Mouse (Mus musculus) cerebellum, adult 2 months (tissue): ENCODE results near the gene Cul4a. TPM values are rescaled to one million over a fixed set of nuclear protein-coding genes. Genes with fewer than 3 reads are reported as not detected.

Experiments
- DNase-seq, 2 experiments: peaks; one replicate each; pipeline ENCODE4 v3.0.0; 2021
- H3K27ac ChIP-seq: fragments of 200-500 bp; 2 replicates; pipeline ENCODE4 v1.5.1; 2012; ENCODE audit warnings: low read length, control low read depth, inconsistent platforms; ENCODE audit not compliant: insufficient read depth
- H3K27me3 ChIP-seq: fragments of 200-500 bp; 2 replicates; pipeline ENCODE4 v1.6.1; 2012; ENCODE audit warnings: inconsistent platforms, mild to moderate bottlenecking, low read length, moderate library complexity; ENCODE audit not compliant: control insufficient read depth, insufficient read depth
- H3K4me1 ChIP-seq: fragments of 200-500 bp; 2 replicates; pipeline ENCODE4 v1.6.1; 2011; ENCODE audit warnings: low read length; ENCODE audit not compliant: control insufficient read depth, insufficient read depth
- H3K4me3 ChIP-seq: fragments of 200-500 bp; replicated peaks from 2 replicates; pipeline ENCODE3; 2011; ENCODE audit warnings: mild to moderate bottlenecking, low read depth, low read length, control low read depth; ENCODE audit not compliant: insufficient read depth
- CTCF ChIP-seq: fragments of 200-500 bp; IDR thresholded peaks from 2 replicates; pipeline ENCODE4 v1.5.1; 2011; ENCODE audit warnings: low read depth, mild to moderate bottlenecking, control low read depth, low read length, moderate library complexity, borderline replicate concordance; ENCODE audit not compliant: insufficient read depth
- POLR2A ChIP-seq: fragments of 200-500 bp; IDR thresholded peaks from 2 replicates; pipeline ENCODE4 v1.6.1; 2011; ENCODE audit warnings: low read length, control low read depth, borderline replicate concordance; ENCODE audit not compliant: insufficient read depth
- WGBS: fragments of 180-500 bp; shearing (Covaris S2); methylation state at CpG from one replicate; pipeline ENCODE4 v1.1.7; 2018; 5-methylcytosine and 5-hydroxymethylcytosine counted together
- polyA plus RNA-seq: library from polyadenylated mRNA; depleted of rRNA; stranded (reverse); fragments of >200 nt; gene quantifications from 2 replicates; pipeline ENCODE4 v1.2.3, GENCODE M21; 2012

The Cul4a gene
- polyA plus RNA-seq, 1 experiment, result 54.5 TPM

- H3K4me3 ChIP-seq, result no peak overlapping the region
Observed at GRCm38 (mm10) chr8:13160691-13161090, 55.3 kb downstream of the Cul4a start.

DNA sequence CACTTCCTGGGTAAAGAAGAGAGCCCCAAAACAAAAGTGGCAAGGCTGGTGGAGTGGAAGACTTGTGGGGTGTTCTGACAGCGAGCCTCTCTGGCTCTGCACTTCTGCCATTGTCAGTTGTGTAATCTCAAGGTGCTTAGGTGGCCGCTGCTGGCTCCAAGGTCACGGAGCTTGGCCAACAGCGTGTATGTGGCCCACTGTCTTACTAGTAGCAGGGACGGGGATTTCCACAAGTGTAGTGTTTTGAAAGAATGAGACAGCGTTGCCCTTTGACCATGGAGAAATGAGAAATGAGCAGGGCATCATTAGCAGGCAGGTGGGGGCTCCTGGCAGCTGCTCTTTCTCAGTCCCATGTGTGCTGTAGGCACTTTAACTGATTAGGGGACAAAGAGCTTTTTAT lies 56.7 kb downstream of the Cul4a start:
- H3K4me1 ChIP-seq, result no peaks in the 10 kb centered on the region; the same call in 1 of the 2 replicates
- no peak for DNase-seq
- H3K27ac ChIP-seq, result no peak overlapping the region
- H3K4me3 ChIP-seq, result no peak overlapping the region
- H3K27me3 ChIP-seq, result no peaks in the 10 kb centered on the region
- TF ChIP-seq CTCF, result no peak
- no peak for TF ChIP-seq POLR2A
- 82% methylated on average over 6 of the region's 6 CpGs for WGBS

More at GRCm38 (mm10) chr8:13160691-13161090, 55.3 kb downstream of the Cul4a start:
- Histone ChIP-seq H3K4me1 (no peaks in the 10 kb centered on the region; the same call in 1 of the 2 replicates), H3K27me3 (no peaks in the 10 kb centered on the region), H3K27ac (no peak overlapping the region)
- no peak for DNase-seq
- TF ChIP-seq CTCF (no peak), POLR2A (no peak)
- WGBS, result 82% methylated on average over 3 of the region's 3 CpGs

DNA sequence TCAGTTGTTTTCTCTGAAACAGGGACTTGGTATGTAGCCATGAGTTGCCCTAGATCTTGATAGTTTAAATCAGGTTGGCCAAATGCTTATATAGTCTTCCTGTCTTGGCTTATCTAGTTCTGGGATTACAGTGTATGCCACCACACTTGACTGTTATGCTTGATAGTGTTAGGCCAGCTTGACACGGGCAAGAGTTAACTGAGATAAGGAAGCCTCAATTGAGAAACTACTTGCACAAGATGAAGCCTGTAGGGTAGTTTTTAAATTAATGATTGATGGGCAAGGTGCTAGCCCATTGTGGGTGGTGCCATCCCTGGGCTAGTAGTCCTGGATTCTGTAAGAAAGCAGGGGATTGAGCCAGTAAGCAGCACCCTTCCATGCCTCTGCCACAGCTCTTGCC lies 58.1 kb downstream of the Cul4a start:
- no peaks in the 10 kb centered on the region for H3K27me3 ChIP-seq
- TF ChIP-seq POLR2A (no peak), CTCF (no peak)
- no peak overlapping the region for H3K27ac ChIP-seq
- WGBS, result 80% methylated on average over 1 of the region's 1 CpGs
- H3K4me3 ChIP-seq, result no peak overlapping the region
- DNase-seq, result no peak
- no peaks in the 10 kb centered on the region; the same call in 1 of the 2 replicates for H3K4me1 ChIP-seq

GRCm38 (mm10) chr8:13164361-13164760 lies 58.9 kb downstream of the Cul4a start:
- no peak for TF ChIP-seq POLR2A
- no peak for TF ChIP-seq CTCF
- Histone ChIP-seq H3K4me3 (no peak overlapping the region), H3K4me1 (no peaks in the 10 kb centered on the region; the same call in 1 of the 2 replicates), H3K27me3 (no peaks in the 10 kb centered on the region), H3K27ac (no peak overlapping the region)
- 76% methylated on average over 5 of the region's 5 CpGs for WGBS
- DNase-seq, result no peak

DNA sequence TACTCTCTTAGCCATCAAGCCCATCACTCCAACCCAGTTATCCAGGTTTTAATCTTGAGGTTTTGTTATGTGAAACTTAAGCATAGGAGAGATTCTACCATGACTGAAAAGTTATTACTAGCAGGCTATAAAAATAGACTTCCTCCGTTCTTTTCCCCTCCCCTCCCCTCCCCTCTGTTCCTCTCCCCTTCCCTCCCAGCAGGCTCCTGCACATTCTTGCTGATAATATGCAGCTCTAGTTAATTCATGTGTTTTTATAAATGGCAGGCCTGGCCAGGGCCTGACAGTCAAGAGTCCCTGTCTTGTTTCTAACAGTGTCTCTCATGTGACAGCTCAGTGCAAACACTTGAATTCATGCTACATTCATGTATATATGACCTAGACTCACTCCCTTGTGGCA lies 65.1 kb downstream of the Cul4a start:
- H3K4me3 ChIP-seq, result no peak overlapping the region
- DNase-seq, result no peak
- TF ChIP-seq CTCF, result no peak
- no peak for TF ChIP-seq POLR2A
- H3K27me3 ChIP-seq, result no peaks in the 10 kb centered on the region
- H3K4me1 ChIP-seq, result no peaks in the 10 kb centered on the region
- no peak overlapping the region for H3K27ac ChIP-seq
- 76% methylated on average over 1 of the region's 1 CpGs for WGBS

- WGBS, result 84% methylated on average over 4 of the region's 4 CpGs
- TF ChIP-seq CTCF (no peak), POLR2A (no peak)
- no peaks in the 10 kb centered on the region for H3K4me1 ChIP-seq
- no peak overlapping the region for H3K27ac ChIP-seq
- no peak for DNase-seq
- H3K4me3 ChIP-seq, result no peak overlapping the region
- H3K27me3 ChIP-seq, result no peaks in the 10 kb centered on the region
Observed at GRCm38 (mm10) chr8:13174305-13174704, 68.9 kb downstream of the Cul4a start.

GRCm38 (mm10) chr8:13174811-13175210 lies 69.4 kb downstream of the Cul4a start:
- TF ChIP-seq POLR2A, result no peak
- no peak for TF ChIP-seq CTCF
- 86% methylated on average over 4 of the region's 4 CpGs for WGBS
- no peak overlapping the region for H3K27ac ChIP-seq
- no peak overlapping the region for H3K4me3 ChIP-seq
- H3K27me3 ChIP-seq, result no peaks in the 10 kb centered on the region
- no peaks in the 10 kb centered on the region for H3K4me1 ChIP-seq
- no peak for DNase-seq

DNA sequence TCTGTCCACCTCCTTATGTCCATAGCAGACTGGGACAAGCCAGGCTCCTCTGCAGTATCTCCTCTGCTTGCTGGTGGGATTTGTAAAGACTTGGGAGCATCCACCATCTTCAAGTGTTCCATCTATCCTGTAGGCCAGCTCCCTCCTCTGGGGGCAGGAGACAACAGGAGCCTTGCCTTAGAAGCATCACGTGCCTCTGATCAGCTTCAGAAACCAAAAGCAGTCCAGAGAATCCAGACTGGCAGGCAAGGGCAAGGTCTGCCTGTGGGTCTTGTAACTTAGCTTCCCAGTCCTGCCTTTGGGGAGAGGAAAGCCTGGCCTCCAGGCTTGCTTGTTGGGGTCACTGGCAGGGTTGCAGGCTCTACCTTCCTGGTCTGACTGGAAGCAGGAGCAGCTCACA lies 70.2 kb downstream of the Cul4a start:
- no peaks in the 10 kb centered on the region for H3K4me1 ChIP-seq
- DNase-seq, result no peak
- TF ChIP-seq CTCF, result no peak
- no peak for TF ChIP-seq POLR2A
- 76% methylated on average over 1 of the region's 1 CpGs for WGBS
- H3K4me3 ChIP-seq, result no peak overlapping the region
- H3K27ac ChIP-seq, result no peak overlapping the region
- no peaks in the 10 kb centered on the region for H3K27me3 ChIP-seq
